Comparison of ENCODE assay signal across 8 mouse cellular contexts in the genomic region with DNA sequence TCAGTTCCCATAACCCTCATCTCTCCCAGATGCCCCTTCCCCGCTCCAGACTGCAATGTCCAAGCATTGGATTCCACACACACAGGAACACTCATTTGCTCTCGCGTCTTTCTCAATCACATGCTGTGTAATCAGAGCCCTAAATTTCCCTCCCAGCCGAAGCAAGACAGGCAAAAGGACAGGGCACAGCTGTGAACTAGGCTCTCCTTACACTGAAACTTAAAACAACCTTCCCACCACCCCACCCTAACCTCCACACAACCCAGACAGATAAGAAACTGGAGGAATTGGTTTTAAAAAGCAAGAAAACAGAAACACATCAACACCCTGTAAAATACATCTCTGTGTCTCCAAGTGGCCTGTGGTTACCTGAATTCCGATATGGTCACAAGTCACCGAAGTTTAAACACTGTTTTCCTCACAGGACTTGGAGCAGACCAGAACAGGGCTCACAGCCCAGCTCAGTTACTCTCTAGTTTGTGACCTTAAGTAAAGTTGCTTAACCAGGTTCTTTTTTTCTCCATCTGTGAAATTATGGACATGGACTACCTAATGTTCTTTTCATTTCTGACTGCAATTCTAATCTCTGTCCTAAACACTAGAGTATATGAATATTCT. TPM values are rescaled to one million over a fixed set of nuclear protein-coding genes. Genes with fewer than 3 reads are reported as not detected.
DNase-seq lines count a peak whose midpoint lies in the region; ATAC-seq and TF ChIP-seq lines count a peak whose summit lies in the region.
"Had no signal": no experiment of that assay in that cellular context is flagged by ENCODE, and none has a peak within 500 bp of the region (broad histone marks: within the 10 kb centered on the region; RNA-seq: fewer than 3 reads in every experiment).

No protein-coding gene starts in this region.

- 0 out of 2 replicates have a peak overlapping the region, but pooled peaks have one; percentile 9 for H3K4me2 ChIP-seq in intestine, embryonic 16.5 days (ENCODE audit: low read depth, low read length)
- no peak overlapping the region for H3K4me2 ChIP-seq in intestine, postnatal 0 days (replicated peaks; ENCODE audit: low read depth)
- H3K4me2 ChIP-seq in embryonic facial prominence, embryonic 15.5 days (replicated peaks), result peak overlapping the region; percentile 15; the same call in 1 of the 2 replicates
- peak overlapping the region; percentile 84 for H3K4me2 ChIP-seq in liver, embryonic 15.5 days
- H3K4me2 ChIP-seq: hindbrain, embryonic 15.5 days had no signal

- peaks cover 91% of the 10 kb centered on the region for H3K79me2 ChIP-seq in MEL (ENCODE audit: control insufficient read depth, insufficient read depth, low read length, poor library complexity)

- H3K36me3 ChIP-seq in intestine, embryonic 16.5 days (ENCODE audit: control insufficient read depth, insufficient read depth, low read length), result peaks cover 5% of the 10 kb centered on the region
- H3K36me3 ChIP-seq in intestine, postnatal 0 days (ENCODE audit: control insufficient read depth, insufficient read depth), result peaks cover 16% of the 10 kb centered on the region
- H3K36me3 ChIP-seq in MEL (ENCODE audit: control insufficient read depth in 1 of 2, insufficient read depth in 2 of 2, low read length in 2 of 2), result peaks cover 45 to 66% of the 10 kb centered on the region in 2 experiments
- peaks cover 18% of the 10 kb centered on the region for H3K36me3 ChIP-seq in embryonic facial prominence, embryonic 15.5 days
- peaks cover 46% of the 10 kb centered on the region for H3K36me3 ChIP-seq in liver, embryonic 15.5 days (replicated peaks)

- no peak for DNase-seq in MEL (ENCODE audit: low read depth, low spot score)
- DNase-seq in neural tube, embryonic 10.5 days (ENCODE audit: extremely low spot score, low spot score), result no peak

- WGBS in intestine, embryonic 16.5 days, result 44% methylated on average over 6 of the region's 6 CpGs
- WGBS in intestine, postnatal 0 days, result 44% methylated on average over 6 of the region's 6 CpGs
- WGBS in embryonic facial prominence, embryonic 15.5 days, result 28% methylated on average over 6 of the region's 6 CpGs
- 48% methylated on average over 6 of the region's 6 CpGs for WGBS in liver, embryonic 15.5 days (ENCODE audit: insufficient replicate concordance)

- no peak overlapping the region for H3K4me3 ChIP-seq in intestine, embryonic 16.5 days (ENCODE audit: low read length)
- H3K4me3 ChIP-seq in intestine, postnatal 0 days (ENCODE audit: low read depth, low read length), result no peak overlapping the region
- peak overlapping the region in 1 of 2 experiments; percentile 1; a peak in 1 of 4 replicates for H3K4me3 ChIP-seq in MEL (ENCODE audit: control insufficient read depth in 1 of 2, insufficient read depth in 1 of 2, low read depth in 2 of 2, low read length in 2 of 2)
- H3K4me3 ChIP-seq in embryonic facial prominence, embryonic 15.5 days (replicated peaks), result no peak overlapping the region
- peak overlapping the region; percentile 30; the same call in 1 of the 2 replicates for H3K4me3 ChIP-seq in liver, embryonic 15.5 days (replicated peaks)
- H3K4me3 ChIP-seq: hindbrain, embryonic 15.5 days had no signal

- peaks cover 24% of the 10 kb centered on the region for H3K4me1 ChIP-seq in intestine, embryonic 16.5 days (ENCODE audit: control insufficient read depth, insufficient read depth, low read length)
- H3K4me1 ChIP-seq in intestine, postnatal 0 days (replicated peaks; ENCODE audit: control insufficient read depth, insufficient read depth, low read length), result peaks cover 3% of the 10 kb centered on the region; the same call in 1 of the 2 replicates
- H3K4me1 ChIP-seq in MEL (ENCODE audit: control insufficient read depth in 1 of 2, insufficient read depth in 2 of 2, low read length in 2 of 2), result peaks cover 26 to 44% of the 10 kb centered on the region in 2 experiments
- peaks cover 37% of the 10 kb centered on the region for H3K4me1 ChIP-seq in embryonic facial prominence, embryonic 15.5 days
- peaks cover 50% of the 10 kb centered on the region for H3K4me1 ChIP-seq in liver, embryonic 15.5 days (replicated peaks)

- no peaks in the 10 kb centered on the region for H3K9me3 ChIP-seq in intestine, embryonic 16.5 days (ENCODE audit: control insufficient read depth, low read length)
- H3K9me3 ChIP-seq in intestine, postnatal 0 days (ENCODE audit: control insufficient read depth), result no peaks in the 10 kb centered on the region
- H3K9me3 ChIP-seq in MEL (replicated peaks; ENCODE audit: insufficient read depth, low read length), result no peaks in the 10 kb centered on the region
- H3K9me3 ChIP-seq in embryonic facial prominence, embryonic 15.5 days (replicated peaks), result no peaks in the 10 kb centered on the region
- H3K9me3 ChIP-seq in liver, embryonic 15.5 days (replicated peaks), result no peaks in the 10 kb centered on the region
- H3K9me3 ChIP-seq: hindbrain, embryonic 15.5 days had no signal

- H3K27ac ChIP-seq in intestine, embryonic 16.5 days (ENCODE audit: low read length), result no peak overlapping the region
- H3K27ac ChIP-seq in intestine, postnatal 0 days (ENCODE audit: low read depth, low read length), result no peak overlapping the region
- H3K27ac ChIP-seq in MEL (ENCODE audit: control insufficient read depth, low read depth, low read length), result peak overlapping the region; percentile 30
- peak overlapping the region; percentile 44 for H3K27ac ChIP-seq in embryonic facial prominence, embryonic 15.5 days (replicated peaks)
- peak overlapping the region; percentile 73 for H3K27ac ChIP-seq in liver, embryonic 15.5 days (replicated peaks)
- H3K27ac ChIP-seq: hindbrain, embryonic 15.5 days had no signal

- TF ChIP-seq RAD21 in MEL (IDR thresholded peaks at IDR 0.05; ENCODE audit: low read depth, low read length), result no peak

- H3K9ac ChIP-seq in intestine, embryonic 16.5 days (ENCODE audit: low read depth, low read length), result no peak overlapping the region
- H3K9ac ChIP-seq in intestine, postnatal 0 days (ENCODE audit: low read depth, low read length), result no peak overlapping the region
- peak overlapping the region; percentile 42; the same call in 1 of the 2 replicates for H3K9ac ChIP-seq in MEL (ENCODE audit: control insufficient read depth, low read depth, low read length, poor library complexity, severe bottlenecking)
- no peak overlapping the region for H3K9ac ChIP-seq in embryonic facial prominence, embryonic 15.5 days
- peak overlapping the region; percentile 42 for H3K9ac ChIP-seq in liver, embryonic 15.5 days
- H3K9ac ChIP-seq: hindbrain, embryonic 15.5 days had no signal

- no peak; a peak in 1 of 4 replicates for TF ChIP-seq POLR2A in MEL (IDR thresholded peaks at IDR 0.05; ENCODE audit: control insufficient read depth in 1 of 2, insufficient read depth in 1 of 2, low read depth in 1 of 2, low read length in 2 of 2, poor library complexity in 1 of 2)

- 0 out of 4 replicates have a peak, but pooled peaks of 1 of the 2 experiments have one; percentile 6 for TF ChIP-seq EP300 in MEL (IDR thresholded peaks at IDR 0.05; ENCODE audit: low read depth in 1 of 2, low read length in 2 of 2)

- H3K27me3 ChIP-seq in intestine, embryonic 16.5 days (replicated peaks; ENCODE audit: control insufficient read depth, insufficient read depth, low read length), result no peaks in the 10 kb centered on the region
- no peaks in the 10 kb centered on the region for H3K27me3 ChIP-seq in intestine, postnatal 0 days (replicated peaks; ENCODE audit: control insufficient read depth, insufficient read depth, low read length)
- no peaks in the 10 kb centered on the region; a peak in 1 of 4 replicates for H3K27me3 ChIP-seq in MEL (ENCODE audit: control insufficient read depth in 1 of 2, insufficient read depth in 2 of 2, low read length in 2 of 2)
- H3K27me3 ChIP-seq in embryonic facial prominence, embryonic 15.5 days, result no peaks in the 10 kb centered on the region
- no peaks in the 10 kb centered on the region for H3K27me3 ChIP-seq in liver, embryonic 15.5 days
- H3K27me3 ChIP-seq: hindbrain, embryonic 15.5 days had no signal

- ATAC-seq in intestine, embryonic 16.5 days, result no peak
- ATAC-seq in intestine, postnatal 0 days, result no peak
- no peak for ATAC-seq in embryonic facial prominence, embryonic 15.5 days (ENCODE audit: insufficient number of reproducible peaks, low FRiP score, low TSS enrichment, low read depth)
- ATAC-seq in liver, embryonic 15.5 days (ENCODE audit: insufficient read depth), result no peak
- no peak for ATAC-seq in megakaryocyte progenitor cell, adult 5-6 weeks (replicated peaks; ENCODE audit: poor library complexity)

- TF ChIP-seq CTCF in intestine, postnatal 0 days (IDR thresholded peaks at IDR 0.05; ENCODE audit: low read depth), result no peak
- no peak for TF ChIP-seq CTCF in MEL (IDR thresholded peaks at IDR 0.05 in 2 of 3, conservative IDR thresholded peaks at IDR 0.05 in 1 of 3; ENCODE audit: control insufficient read depth in 1 of 3, insufficient read depth in 1 of 3, low read depth in 2 of 3, low read length in 3 of 3, poor library complexity in 1 of 3, severe bottlenecking in 1 of 3)

TF ChIP-seq in MEL, 35 proteins besides CTCF, POLR2A, EP300 and RAD21 (continues in another document):
- TF ChIP-seq CHD1 (IDR thresholded peaks at IDR 0.05; ENCODE audit: low read depth, low read length), result 0 out of 2 replicates have a peak, but pooled peaks have one; percentile 51

RNA-seq across cellular contexts. Expression of a gene that starts 4.5 kb away (rescaled TPM):
- polyA plus RNA-seq in intestine, embryonic 16.5 days (2015; fragmentation: Nextera tagmentation; extraction: Ambion mirVana), result 31.7 and 33.8 TPM in 2 replicates
- polyA plus RNA-seq in intestine, postnatal 0 days (2015; fragmentation: Nextera tagmentation; extraction: Ambion mirVana), result 33.9 and 39.9 TPM in 2 replicates
- 575 and 609 TPM in 2 replicates for total RNA-seq in MEL (2012; rRNA removed)
- 1,000 to 10,000 TPM in 1 of 2 experiments, 100 to 1,000 TPM in 1; 105 to 1,042 TPM for polyA plus RNA-seq in MEL (2012; ENCODE audit: insufficient read depth in 1 of 2, insufficient read length in 2 of 2, low read depth in 1 of 2, low replicate concordance in 2 of 2, missing spikeins in 1 of 2)
- polyA plus RNA-seq in embryonic facial prominence, embryonic 15.5 days (2015; fragmentation: Nextera tagmentation; extraction: Ambion mirVana), result 58.9 and 81.4 TPM in 2 replicates
- polyA plus RNA-seq in liver, embryonic 15.5 days (2015; fragmentation: Nextera tagmentation; extraction: Ambion mirVana), result 55.6 and 57.5 TPM in 2 replicates
- total RNA-seq in megakaryocyte progenitor cell, adult 5-6 weeks (2015), result 568 and 581 TPM in 2 replicates
- total RNA-seq in megakaryocyte progenitor cell, adult 5-6 weeks (2017), result 577 and 593 TPM in 2 replicates

RNA-seq across cellular contexts. Expression of a gene that starts 30.4 kb away (rescaled TPM):
- polyA plus RNA-seq in intestine, embryonic 16.5 days (2015; fragmentation: Nextera tagmentation; extraction: Ambion mirVana), result 15.2 and 16.5 TPM in 2 replicates
- 14.1 and 14.9 TPM in 2 replicates for polyA plus RNA-seq in intestine, postnatal 0 days (2015; fragmentation: Nextera tagmentation; extraction: Ambion mirVana)
- 0.12 and 0.20 TPM in 2 replicates for total RNA-seq in MEL (2012; rRNA removed)
- polyA plus RNA-seq in MEL (2012; ENCODE audit: insufficient read depth in 1 of 2, insufficient read length in 2 of 2, low read depth in 1 of 2, low replicate concordance in 2 of 2, missing spikeins in 1 of 2), result under 1 TPM in 1 of 2 experiments, not detected in 1; 0.11 TPM
- polyA plus RNA-seq in embryonic facial prominence, embryonic 15.5 days (2015; fragmentation: Nextera tagmentation; extraction: Ambion mirVana), result 0.64 and 0.73 TPM in 2 replicates
- 0.89 and 0.90 TPM in 2 replicates for polyA plus RNA-seq in liver, embryonic 15.5 days (2015; fragmentation: Nextera tagmentation; extraction: Ambion mirVana)
- 0.24 and 0.32 TPM in 2 replicates for total RNA-seq in megakaryocyte progenitor cell, adult 5-6 weeks (2015)
- 0.08 and 0.17 TPM in 2 replicates for total RNA-seq in megakaryocyte progenitor cell, adult 5-6 weeks (2017)

Comparison
In these comparisons a context has a peak if more than half of its experiments do, and no peak if none do; other contexts are left out.
1. H3K27ac ChIP-seq: peak in MEL (single experiment), embryonic facial prominence, embryonic 15.5 days (single experiment) and liver, embryonic 15.5 days (single experiment); none in intestine, embryonic 16.5 days (single experiment) and intestine, postnatal 0 days (single experiment).
2. H3K9ac ChIP-seq: peak in MEL (single experiment) and liver, embryonic 15.5 days (single experiment); none in intestine, embryonic 16.5 days (single experiment), intestine, postnatal 0 days (single experiment) and embryonic facial prominence, embryonic 15.5 days (single experiment).